Mouse (Mus musculus) stomach, embryonic 14.5 days (tissue): ENCODE results near the gene Gif. TPM values are rescaled to one million over a fixed set of nuclear protein-coding genes. Genes with fewer than 3 reads are reported as not detected.
A peak's percentile ranks its signal among the peaks of the same experiment; 100 is the strongest.

Experiments used
- ATAC-seq: fragments of 200-750 bp; cut with Nextera tagmentation; 2 replicates; pipeline ENCODE4 v1.8.0; 2017; ENCODE audit warnings: low read depth, moderate TSS enrichment; ENCODE audit not compliant: insufficient number of reproducible peaks, insufficient read depth, low FRiP score
- H3K27ac ChIP-seq: fragments of 300-500 bp; sonication (generic); 2 replicates; pipeline ENCODE4 v1.5.1; 2014; ENCODE audit warnings: mild to moderate bottlenecking, low read length, moderate library complexity, mixed read lengths
- H3K27me3 ChIP-seq: fragments of 300-500 bp; sonication (generic); 2 replicates; pipeline ENCODE4 v1.6.1; 2014; ENCODE audit warnings: low read length, control low read depth, mixed read lengths; ENCODE audit not compliant: control insufficient read depth, insufficient read depth
- H3K36me3 ChIP-seq: fragments of 300-500 bp; sonication (generic); 2 replicates; pipeline ENCODE4 v1.6.1; 2014; ENCODE audit warnings: mild to moderate bottlenecking, control low read depth, low read length, moderate library complexity, mixed read lengths; ENCODE audit not compliant: control insufficient read depth, insufficient read depth
- H3K4me1 ChIP-seq: fragments of 300-500 bp; sonication (generic); 2 replicates; pipeline ENCODE4 v1.6.1; 2014; ENCODE audit warnings: low read length, control low read depth, mixed read lengths; ENCODE audit not compliant: control insufficient read depth, insufficient read depth
- H3K4me2 ChIP-seq: fragments of 300-500 bp; sonication (generic); replicated peaks from 2 replicates; pipeline ENCODE4 v1.6.1; 2014; ENCODE audit warnings: low read depth, low read length, control low read depth
- H3K4me3 ChIP-seq: fragments of 300-500 bp; sonication (generic); 2 replicates; pipeline ENCODE4 v1.5.1; 2014; ENCODE audit warnings: low read depth, low read length, control low read depth
- H3K9ac ChIP-seq: fragments of 300-500 bp; sonication (generic); replicated peaks from 2 replicates; pipeline ENCODE4 v1.6.1; 2014; ENCODE audit warnings: low read depth, mild to moderate bottlenecking, control low read depth, low read length, moderate library complexity, mixed read lengths
- H3K9me3 ChIP-seq: fragments of 300-500 bp; sonication (generic); 2 replicates; pipeline ENCODE4 v1.6.1; 2016; ENCODE audit warnings: low read depth, low read length, control low read depth; ENCODE audit not compliant: control insufficient read depth
- WGBS: fragments of 180-500 bp; shearing (Covaris S2); extraction: QIAGEN DNeasy Blood & Tissue Kit; methylation state at CpG from one replicate; pipeline ENCODE4 v1.1.7; 2014; 5-methylcytosine and 5-hydroxymethylcytosine counted together
- polyA plus RNA-seq: library from polyadenylated mRNA; unstranded; fragments of >200 nt; fragmentation: Nextera tagmentation; extraction: Ambion mirVana; gene quantifications from 2 replicates; pipeline ENCODE4 v1.2.1, GENCODE M21; 2014

The Gif gene
- polyA plus RNA-seq, 1 experiment from 2014 or later: 0.58 TPM

DNA sequence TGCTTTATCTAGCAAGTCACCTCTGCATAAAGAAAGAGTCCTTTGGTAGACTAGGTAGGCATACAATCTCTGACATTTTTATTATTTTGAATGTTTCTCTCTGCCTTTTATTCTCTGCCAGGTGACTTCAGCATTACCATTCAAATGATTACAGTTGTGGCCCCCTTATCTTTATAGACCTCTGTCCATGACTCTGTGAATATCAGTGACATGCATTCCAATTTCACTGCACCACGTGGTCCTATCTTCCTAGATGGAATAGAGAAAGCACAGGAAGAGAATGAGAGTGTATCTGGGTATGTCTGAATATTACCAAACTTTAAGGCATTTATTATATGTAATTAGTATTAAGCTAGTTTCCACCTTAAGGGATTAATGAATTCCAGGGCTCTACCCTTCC, 10.9 kb upstream of the Gif start:
- no peak for ATAC-seq
- no peaks in the 10 kb centered on the region for H3K36me3 ChIP-seq
- H3K4me1 ChIP-seq: no peaks in the 10 kb centered on the region
- no peak overlapping the region for H3K4me3 ChIP-seq
- no peak overlapping the region for H3K27ac ChIP-seq
- H3K9me3 ChIP-seq: no peaks in the 10 kb centered on the region
- no peak overlapping the region for H3K4me2 ChIP-seq
- H3K9ac ChIP-seq: no peak overlapping the region
- 38% methylated on average over 1 of the region's 1 CpGs for WGBS
- H3K27me3 ChIP-seq: no peaks in the 10 kb centered on the region

DNA sequence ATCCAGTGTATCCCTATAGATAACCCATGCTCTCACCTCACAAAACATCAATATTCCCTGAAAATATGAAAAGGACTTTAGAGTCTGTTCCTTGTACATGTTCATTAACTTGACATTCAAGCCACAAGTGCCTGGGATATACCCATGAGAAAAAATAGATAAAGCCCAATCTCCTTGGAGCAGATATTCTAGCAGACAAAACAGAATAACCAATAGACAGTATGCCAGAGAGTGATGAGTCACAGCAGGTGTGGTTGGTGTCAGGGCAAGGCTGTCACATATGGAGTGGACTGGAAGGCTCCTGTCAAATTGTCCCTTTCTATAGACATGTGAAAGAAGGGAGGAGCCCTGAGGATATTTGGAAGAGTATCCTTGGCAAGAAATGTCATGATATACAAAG, 1.7 kb upstream of the Gif start:
- no peak overlapping the region for H3K4me2 ChIP-seq
- no peak for ATAC-seq
- no peak overlapping the region for H3K9ac ChIP-seq
- H3K4me1 ChIP-seq: no peaks in the 10 kb centered on the region
- no peaks in the 10 kb centered on the region for H3K36me3 ChIP-seq
- no peak overlapping the region for H3K4me3 ChIP-seq
- no peaks in the 10 kb centered on the region for H3K27me3 ChIP-seq
- H3K9me3 ChIP-seq: no peaks in the 10 kb centered on the region
- H3K27ac ChIP-seq: no peak overlapping the region

- Histone ChIP-seq H3K27ac (no peak overlapping the region), H3K27me3 (no peaks in the 10 kb centered on the region), H3K9me3 (no peaks in the 10 kb centered on the region), H3K4me1 (no peaks in the 10 kb centered on the region), H3K36me3 (no peaks in the 10 kb centered on the region), H3K9ac (no peak overlapping the region), H3K4me3 (no peak overlapping the region), H3K4me2 (no peak overlapping the region)
- 78% methylated on average over 3 of the region's 3 CpGs for WGBS
- no peak for ATAC-seq
These were observed 17.7 kb downstream of the Gif start for GRCm38 (mm10) chr19:11765059-11765458.

GRCm38 (mm10) chr19:11766413-11766812, 19.1 kb downstream of the Gif start:
- Histone ChIP-seq H3K4me3 (no peak overlapping the region), H3K27me3 (no peaks in the 10 kb centered on the region), H3K9ac (no peak overlapping the region), H3K4me1 (0 out of 2 replicates have a peak, but pooled peaks cover 6% of the 10 kb centered on the region), H3K4me2 (no peak overlapping the region), H3K9me3 (no peaks in the 10 kb centered on the region), H3K27ac (no peak overlapping the region), H3K36me3 (no peaks in the 10 kb centered on the region)
- WGBS: 66% methylated on average over 4 of the region's 4 CpGs
- ATAC-seq: no peak

DNA sequence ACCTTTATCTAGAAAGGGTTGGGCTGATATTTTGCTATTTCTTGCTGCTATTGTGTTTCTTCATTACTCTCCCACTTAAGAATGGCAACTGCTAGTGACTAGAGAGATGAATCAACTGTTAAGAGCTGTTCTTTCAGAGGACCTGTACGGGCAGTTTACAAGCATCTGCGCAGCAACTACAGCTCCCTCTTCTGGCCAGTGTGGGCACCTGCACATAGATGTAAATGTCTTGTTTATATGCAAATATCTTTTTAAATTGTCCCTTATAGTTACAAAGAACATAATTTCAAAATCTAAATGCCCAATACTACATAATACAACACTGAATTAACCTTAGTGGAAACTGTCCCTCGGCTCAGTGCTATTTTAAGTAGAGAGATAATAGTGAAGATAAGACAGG, 20.8 kb downstream of the Gif start:
- H3K9me3 ChIP-seq: no peaks in the 10 kb centered on the region
- H3K36me3 ChIP-seq: no peaks in the 10 kb centered on the region; the same call in 1 of the 2 replicates
- 0 out of 2 replicates have a peak, but pooled peaks cover 6% of the 10 kb centered on the region for H3K4me1 ChIP-seq
- ATAC-seq: no peak
- H3K27me3 ChIP-seq: no peaks in the 10 kb centered on the region
- H3K4me2 ChIP-seq: no peak overlapping the region
- H3K4me3 ChIP-seq: no peak overlapping the region
- H3K27ac ChIP-seq: no peak overlapping the region
- 15% methylated on average over 3 of the region's 3 CpGs for WGBS
- H3K9ac ChIP-seq: no peak overlapping the region

DNA sequence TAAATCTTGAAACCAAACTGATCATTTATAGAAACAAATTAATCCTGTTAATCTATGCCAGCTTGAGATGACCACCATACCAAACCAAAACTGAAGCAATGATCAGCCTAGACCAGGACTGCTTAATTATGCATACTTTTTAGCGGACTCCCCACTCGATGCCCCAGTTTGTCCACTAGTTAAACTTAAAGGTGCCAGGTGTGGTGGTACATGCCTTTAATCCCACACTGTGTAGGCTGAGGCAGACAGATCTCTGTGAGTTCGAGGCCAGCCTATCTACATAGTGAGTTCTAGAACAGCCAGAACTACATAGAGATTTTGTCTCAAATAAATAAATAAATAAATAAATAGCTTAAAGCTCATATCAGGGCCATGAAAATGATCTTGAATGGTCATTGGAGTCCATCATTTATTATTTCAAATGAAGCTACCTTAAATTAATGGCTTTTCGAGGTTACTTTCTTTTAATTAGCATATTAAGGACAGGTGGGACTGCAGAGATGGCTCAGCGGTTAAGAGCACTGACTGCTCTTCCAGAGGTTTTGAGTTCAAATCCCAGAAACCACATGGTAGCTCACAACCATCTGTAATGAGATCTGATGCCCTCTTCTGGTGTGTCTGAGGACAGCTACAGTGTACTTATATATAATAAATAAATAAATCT, 22.0 kb downstream of the Gif start:
- no peak for ATAC-seq
- Histone ChIP-seq H3K4me1 (0 out of 2 replicates have a peak, but pooled peaks cover 6% of the 10 kb centered on the region), H3K4me2 (peak overlapping the region; percentile 74), H3K9me3 (no peaks in the 10 kb centered on the region), H3K4me3 (no peak overlapping the region), H3K27ac (no peak overlapping the region), H3K27me3 (no peaks in the 10 kb centered on the region), H3K9ac (no peak overlapping the region), H3K36me3 (peaks cover 7% of the 10 kb centered on the region; the same call in 1 of the 2 replicates)
- WGBS: 86% methylated on average over 5 of the region's 5 CpGs

- under 1% methylated on average over 30 of the region's 30 CpGs for WGBS
- H3K36me3 ChIP-seq: peaks cover 7% of the 10 kb centered on the region; the same call in 1 of the 2 replicates
These were observed 23.0 kb downstream of the Gif start, which contains the start of gene Mrpl16 for GRCm38 (mm10) chr19:11770205-11770892. Gene Mrpl16 (plus strand): TSS chr19:11770391.

DNA sequence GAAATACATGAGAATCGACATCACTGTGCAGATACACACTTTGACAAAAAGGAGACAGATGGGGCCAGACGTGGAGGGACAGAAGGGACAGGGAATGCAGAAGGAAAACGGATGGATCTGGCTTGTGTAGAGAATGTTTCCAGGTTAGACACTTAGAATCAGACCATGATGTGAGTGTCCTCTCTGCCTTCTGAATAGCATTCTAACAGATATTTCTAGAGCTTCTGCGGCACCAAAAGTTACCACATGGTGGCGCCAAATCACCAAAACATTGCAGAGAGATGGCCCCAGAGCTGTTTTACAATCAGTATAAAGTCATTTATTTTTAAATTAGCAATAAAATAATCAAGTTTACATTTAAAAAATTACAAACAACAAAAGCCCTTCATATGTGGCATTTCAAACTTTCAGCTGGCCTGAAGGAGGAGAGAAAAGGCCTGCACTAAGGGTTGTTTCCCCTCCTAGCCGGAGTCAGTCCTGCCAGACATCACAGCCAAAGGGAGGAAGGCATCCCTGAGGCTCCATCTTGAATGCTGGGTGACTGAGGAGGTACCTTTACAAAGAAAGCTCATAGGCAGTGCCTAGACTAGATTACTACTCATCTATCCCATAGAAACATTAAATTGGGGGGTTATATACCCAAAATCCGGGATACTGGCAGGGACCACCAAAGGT, 30.0 kb downstream of the Gif start:
- WGBS: 62% methylated on average over 7 of the region's 7 CpGs
- Histone ChIP-seq H3K9ac (no peak overlapping the region), H3K4me1 (no peaks in the 10 kb centered on the region), H3K27me3 (no peaks in the 10 kb centered on the region), H3K27ac (no peak overlapping the region), H3K4me2 (no peak overlapping the region), H3K36me3 (peaks cover 10% of the 10 kb centered on the region; the same call in 1 of the 2 replicates), H3K9me3 (no peaks in the 10 kb centered on the region), H3K4me3 (no peak overlapping the region)
- no peak for ATAC-seq

More at GRCm38 (mm10) chr19:11770205-11770892, 23.0 kb downstream of the Gif start, which contains the start of gene Mrpl16:
- Histone ChIP-seq H3K9me3 (no peaks in the 10 kb centered on the region), H3K4me1 (0 out of 2 replicates have a peak, but pooled peaks cover 6% of the 10 kb centered on the region), H3K27ac (peak within 1 kb of the TSS; percentile 44), H3K4me2 (peak within 1 kb of the TSS; percentile 74), H3K4me3 (peak within 1 kb of the TSS; percentile 69), H3K27me3 (no peaks in the 10 kb centered on the region), H3K9ac (peak within 1 kb of the TSS; percentile 52)
- peak; percentile 89 for ATAC-seq
